Mouse (Mus musculus) heart, adult 9 months (tissue): ENCODE data around the gene Klf3.
A peak's percentile ranks its signal among the peaks of the same experiment; 100 is the strongest.

ENCODE experiments used
- DNase-seq, 2 experiments: peaks; one replicate each; pipeline ENCODE4 v3.0.0; 2022; ENCODE audit warnings: low spot score in 2 of 2

Gene Klf3

GRCm38 (mm10) chr5:64802795-64803719, at the start of gene Klf3:
TSS of gene Klf3 (plus strand) at chr5:64803388.
- DNase-seq, result peak; percentile 96 to 97

DNA sequence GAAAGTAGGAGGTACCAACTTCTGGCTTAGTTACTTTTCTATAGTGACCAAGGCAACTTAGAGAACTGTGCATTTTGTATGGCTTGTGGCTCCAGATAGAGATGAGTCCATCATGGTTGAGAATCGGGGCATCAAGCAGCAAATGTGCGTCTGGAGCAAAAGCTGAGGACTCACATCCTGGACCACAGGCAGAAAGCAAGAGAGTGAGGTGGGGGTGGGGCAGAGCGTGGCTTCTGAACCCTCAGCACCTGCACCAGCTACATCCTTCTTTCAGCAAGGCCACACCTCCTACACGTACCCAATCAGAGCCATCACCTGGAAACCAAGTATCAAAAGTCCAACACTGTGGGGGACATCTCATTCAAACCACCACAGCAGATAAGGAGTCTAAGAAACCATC, 40.9 kb upstream of the Klf3 start:
- no peak for DNase-seq

GRCm38 (mm10) chr5:64764452-64764851, 38.7 kb upstream of the Klf3 start:
- no peak for DNase-seq

- no peak for DNase-seq
These were observed 37.4 kb upstream of the Klf3 start for GRCm38 (mm10) chr5:64765765-64766164.

- DNase-seq, result no peak
These were observed 36.6 kb upstream of the Klf3 start for GRCm38 (mm10) chr5:64766626-64767025.

- DNase-seq, result no peak
These were observed 31.6 kb upstream of the Klf3 start for GRCm38 (mm10) chr5:64771619-64772018.

GRCm38 (mm10) chr5:64778211-64778610, 25.0 kb upstream of the Klf3 start:
- no peak for DNase-seq

DNA sequence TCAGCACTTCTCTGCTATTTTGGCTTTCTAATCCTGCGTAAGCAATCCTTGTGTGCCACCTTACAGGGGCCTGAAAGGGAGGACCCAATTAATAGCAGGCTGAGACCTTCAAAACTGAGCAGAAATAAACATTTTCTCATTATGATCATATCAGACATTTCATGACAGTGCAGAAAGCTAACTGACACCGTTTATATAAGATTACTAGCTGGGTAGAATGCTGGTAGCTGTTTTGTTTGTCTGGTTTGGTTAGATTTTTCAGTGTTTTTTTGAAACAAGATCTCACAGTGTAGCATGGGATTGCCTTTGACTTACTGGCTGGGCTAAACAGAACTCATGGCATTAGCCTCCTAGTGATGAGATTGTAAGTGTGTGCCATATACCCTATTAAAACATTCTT, 23.9 kb upstream of the Klf3 start:
- no peak for DNase-seq

DNA sequence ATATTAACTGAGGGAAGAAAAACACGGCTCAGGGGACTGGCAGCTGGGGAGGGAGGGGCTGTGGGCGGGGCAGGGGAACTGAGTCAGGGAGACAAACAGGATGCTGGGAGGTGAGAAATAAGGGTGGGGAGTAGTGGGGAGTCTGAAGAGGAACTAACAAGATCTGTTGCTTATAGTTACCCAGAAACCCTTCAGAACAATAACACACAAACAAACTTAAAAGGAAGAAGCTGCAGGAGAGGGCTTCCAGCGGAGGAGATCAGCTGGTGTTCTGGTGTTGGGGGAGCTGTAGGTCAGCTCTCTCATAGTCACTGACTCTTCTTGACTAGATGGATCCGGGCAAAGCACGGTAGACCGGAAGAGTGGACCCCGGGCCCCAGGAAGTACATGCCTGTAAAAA, 22.4 kb upstream of the Klf3 start:
- peak in 1 of 2 experiments; percentile 19 for DNase-seq

DNA sequence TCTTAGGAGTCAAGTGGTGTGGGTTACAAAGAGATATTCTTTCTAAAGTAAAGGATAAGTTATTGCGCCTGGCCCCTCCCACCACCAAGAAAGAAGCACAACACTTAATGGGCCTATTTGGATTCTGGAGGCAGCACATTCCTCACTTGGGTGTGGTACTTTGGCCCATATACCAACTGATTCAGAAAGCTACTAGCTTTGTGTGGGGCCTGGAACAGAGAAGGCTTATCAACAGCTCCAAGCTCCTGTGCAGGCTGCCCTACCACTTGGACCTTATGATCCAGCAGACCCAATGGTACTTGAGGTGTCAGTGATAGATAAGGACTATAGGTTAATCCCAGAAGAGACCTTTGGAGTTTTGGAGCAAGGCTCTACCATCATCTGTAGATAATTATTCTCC, 15.0 kb upstream of the Klf3 start:
- no peak for DNase-seq

DNA sequence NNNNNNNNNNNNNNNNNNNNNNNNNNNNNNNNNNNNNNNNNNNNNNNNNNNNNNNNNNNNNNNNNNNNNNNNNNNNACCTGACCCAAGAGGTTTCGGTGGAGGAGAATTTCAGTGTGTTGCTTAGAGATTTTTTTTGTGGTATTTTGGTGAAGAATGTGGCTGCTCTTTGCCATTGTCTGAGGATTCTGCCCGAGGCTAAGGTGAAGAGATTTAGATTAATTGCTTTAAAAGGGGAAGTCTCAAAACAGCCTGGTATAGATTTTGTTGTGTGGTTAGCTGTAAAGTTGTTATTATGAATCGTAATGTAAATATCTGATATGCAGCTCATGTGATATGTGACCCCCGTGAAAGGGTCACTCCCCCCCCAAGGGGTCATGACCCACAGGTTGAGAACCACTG, 5.0 kb upstream of the Klf3 start:
- DNase-seq, result no peak

- DNase-seq, result no peak
These were observed 1.6 kb upstream of the Klf3 start for GRCm38 (mm10) chr5:64801545-64801944.

DNA sequence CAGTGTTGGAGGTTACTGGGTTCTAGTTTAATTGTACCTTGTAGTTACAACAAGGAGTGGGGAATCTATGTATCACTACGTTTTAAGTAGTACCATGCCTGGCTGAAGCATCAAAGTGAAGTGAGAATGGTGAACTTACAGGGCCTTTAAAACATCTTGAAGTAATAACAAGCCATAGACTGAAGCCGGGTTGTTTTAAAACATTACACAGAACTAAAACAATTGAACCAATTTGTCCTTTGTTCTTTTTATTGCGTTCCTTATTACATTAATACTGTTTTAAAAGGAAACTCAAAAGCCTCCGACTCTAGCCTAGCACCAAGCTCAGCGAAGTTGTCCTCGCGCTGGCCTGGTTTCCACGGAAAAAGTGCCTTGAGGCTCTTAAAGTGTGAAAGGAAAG, 1.0 kb upstream of the Klf3 start:
- DNase-seq, result no peak

- peak in 1 of 2 experiments; percentile 55 for DNase-seq
These were observed 703 bp downstream of the Klf3 start for GRCm38 (mm10) chr5:64803720-64804462.

- DNase-seq, result no peak
These were observed 2.1 kb downstream of the Klf3 start for GRCm38 (mm10) chr5:64805131-64805872.

DNA sequence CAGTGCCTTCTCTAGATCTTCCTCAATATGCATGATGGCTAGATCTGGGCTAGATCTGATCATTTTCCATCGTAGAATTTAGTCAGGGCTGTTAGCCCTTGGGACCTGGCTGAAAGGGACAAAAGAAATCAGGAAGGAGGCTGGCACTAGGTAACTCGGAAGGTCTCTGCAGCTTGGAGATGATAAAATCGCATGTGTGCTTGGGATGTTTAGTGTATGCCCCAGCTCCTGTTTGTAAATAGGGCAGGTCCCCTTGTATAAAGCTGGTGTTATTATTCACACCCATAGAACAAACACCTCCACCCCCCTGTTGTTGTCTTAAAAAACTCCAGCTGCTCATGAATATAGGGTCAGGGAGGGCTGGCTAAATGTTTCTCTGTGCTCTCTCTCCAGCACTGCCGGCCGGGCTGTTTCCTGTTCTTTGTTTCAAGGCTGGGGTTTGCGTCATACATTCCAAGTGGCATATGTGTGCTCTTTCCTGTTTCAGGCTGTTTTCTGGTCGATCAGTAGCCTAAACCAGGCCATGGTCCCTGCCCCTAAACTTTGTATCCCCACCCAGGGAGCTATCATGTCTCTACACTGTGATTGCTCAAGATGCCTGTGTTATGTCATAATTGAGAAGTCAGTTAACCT, 2.8 kb downstream of the Klf3 start:
- DNase-seq, result peak; percentile 90 to 93

DNA sequence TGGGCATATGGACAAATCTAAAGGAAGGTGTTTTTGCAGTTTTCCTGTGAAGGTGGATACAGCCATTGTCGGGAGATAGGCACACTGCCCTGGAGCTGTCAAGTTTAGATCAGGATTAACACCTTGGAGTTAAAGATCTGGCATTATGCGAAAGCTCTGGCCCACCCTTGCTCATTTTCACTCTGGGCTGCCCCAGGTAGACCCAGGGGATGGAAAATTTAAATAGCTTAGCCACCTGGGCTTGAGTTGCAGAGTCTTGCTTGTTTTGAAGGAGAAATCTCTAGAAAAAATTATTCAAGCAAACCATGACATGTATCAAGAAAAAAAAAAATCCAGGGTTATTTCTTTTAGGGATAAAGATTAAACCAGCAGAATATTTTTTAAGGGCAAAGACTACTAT, 3.4 kb downstream of the Klf3 start:
- DNase-seq, result no peak

DNA sequence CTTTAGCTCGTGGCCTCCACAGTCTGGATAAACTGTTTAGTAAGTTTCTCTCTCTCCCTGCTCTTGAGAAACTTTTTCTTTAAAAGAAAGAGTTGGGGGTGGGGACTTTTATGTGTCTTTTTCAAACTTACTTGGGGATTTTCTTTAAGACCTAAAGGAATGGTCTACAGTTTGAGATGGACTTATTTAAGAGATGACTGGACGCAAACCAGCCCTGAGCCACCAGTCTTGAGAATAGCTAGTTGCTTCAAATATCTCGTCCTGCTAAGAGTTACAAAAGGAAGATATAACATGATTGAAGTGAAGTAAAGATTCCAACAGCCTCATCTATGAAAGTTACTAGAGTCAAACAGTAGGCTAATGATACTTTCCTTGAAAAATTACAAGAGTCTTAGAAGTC, 4.0 kb downstream of the Klf3 start:
- no peak for DNase-seq

DNA sequence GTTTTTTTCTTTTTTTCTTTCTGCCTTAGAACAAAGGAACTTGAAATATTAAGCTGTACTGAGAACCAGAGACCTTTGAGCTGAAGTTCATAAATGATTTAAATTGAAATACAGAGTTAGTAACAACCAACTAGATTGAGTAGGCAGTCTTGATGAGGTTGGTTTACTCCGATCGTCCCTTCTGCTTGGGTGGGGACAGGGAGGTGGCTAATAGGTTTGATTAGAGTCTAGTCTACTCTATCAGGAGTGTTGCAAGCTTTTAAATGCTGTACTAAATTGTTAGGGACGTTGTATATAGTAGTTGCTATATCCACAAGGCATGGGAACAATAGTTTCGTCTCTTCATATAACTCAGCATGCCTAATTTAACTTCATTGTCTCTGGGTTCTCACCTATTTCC, 4.4 kb downstream of the Klf3 start:
- DNase-seq, result no peak

DNA sequence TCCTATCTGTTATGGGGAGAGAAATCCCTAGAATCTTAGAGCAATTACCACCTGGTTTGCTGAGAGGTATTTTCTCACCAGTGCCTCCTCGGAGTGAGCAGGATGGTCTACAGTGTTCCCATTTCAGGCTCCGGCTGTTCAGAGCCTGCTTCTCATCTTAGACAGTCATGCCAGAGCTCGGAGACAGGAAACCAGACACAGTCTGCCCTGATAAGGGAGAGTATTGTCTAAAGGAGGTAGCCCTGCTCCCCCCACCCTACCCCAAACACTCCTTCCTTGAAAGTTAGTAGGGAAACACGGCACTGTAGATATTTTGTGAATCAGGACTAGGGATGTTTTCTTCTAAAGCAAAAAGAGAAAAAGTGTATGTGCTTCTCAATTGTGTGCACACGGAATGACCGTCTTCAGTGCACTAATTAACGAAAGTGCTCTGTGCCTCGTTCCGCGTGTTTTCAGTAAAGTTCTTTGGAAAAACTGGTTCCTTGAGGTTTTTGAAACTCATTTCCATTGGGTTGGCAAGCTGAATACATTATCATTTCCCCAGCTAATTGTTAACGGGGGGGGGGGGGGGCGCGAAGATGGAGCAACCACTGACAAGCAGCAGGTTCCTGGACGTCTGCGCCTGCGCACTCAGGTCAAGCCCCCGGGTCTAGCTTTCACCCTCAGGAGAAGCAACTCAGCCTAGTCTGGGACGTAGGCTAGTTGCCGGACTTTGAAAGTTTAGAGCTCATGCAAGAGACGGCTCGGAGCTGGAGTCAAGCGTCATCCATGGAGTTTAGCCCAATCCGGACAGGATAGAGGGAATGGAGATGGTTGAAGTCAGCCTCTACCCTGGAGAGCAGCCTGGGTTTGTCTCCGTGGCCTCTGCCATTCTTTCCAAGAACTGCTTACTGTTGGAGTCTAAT, 5.2 kb downstream of the Klf3 start:
- peak; percentile 53 to 74 for DNase-seq

GRCm38 (mm10) chr5:64809257-64809656, 6.1 kb downstream of the Klf3 start:
- peak; percentile 63 to 67 for DNase-seq
